Mouse (Mus musculus) liver, embryonic 14.5 days (tissue): ENCODE data around the gene Ncam1. TPM values are rescaled to one million over a fixed set of nuclear protein-coding genes. Genes with fewer than 3 reads are reported as not detected.

Source experiments
- ATAC-seq: fragments of 200-750 bp; cut with Nextera tagmentation; 2 replicates; pipeline ENCODE4 v1.8.0; 2017; ENCODE audit warnings: moderate number of reproducible peaks, mild to moderate bottlenecking, moderate library complexity; ENCODE audit not compliant: insufficient read depth
- DNase-seq, 3 experiments: peaks; one replicate each; pipeline ENCODE4 v3.0.0-alpha.2; 2012 to 2013; ENCODE audit warnings: low read depth in 3 of 3, low spot score in 3 of 3
- H3K27ac ChIP-seq: fragments of 300-500 bp; sonication (generic); 2 replicates; pipeline ENCODE4 v1.5.1; 2014; ENCODE audit warnings: moderate library complexity, mild to moderate bottlenecking, control low read depth, inconsistent platforms
- H3K27me3 ChIP-seq: fragments of 300-500 bp; sonication (generic); 2 replicates; pipeline ENCODE4 v1.6.1; 2014; ENCODE audit warnings: mild to moderate bottlenecking, low read length, moderate library complexity; ENCODE audit not compliant: control insufficient read depth, insufficient read depth
- H3K36me3 ChIP-seq: fragments of 300-500 bp; sonication (generic); replicated peaks from 2 replicates; pipeline ENCODE4 v1.6.1; 2014; ENCODE audit warnings: low read depth; ENCODE audit not compliant: control insufficient read depth, insufficient read depth
- H3K4me1 ChIP-seq, 2 experiments: fragments of 200-500 bp in 1 of 2; fragments of 300-500 bp in 1 of 2; sonication (generic) in 1 of 2; replicated peaks; 2 replicates each; pipeline ENCODE4 v1.6.1; 2012 to 2014; ENCODE audit warnings: antibody characterized with exemption in 1 of 2, inconsistent platforms in 1 of 2, low read length in 1 of 2; ENCODE audit not compliant: control insufficient read depth in 2 of 2, insufficient read depth in 2 of 2
- H3K4me2 ChIP-seq: fragments of 300-500 bp; sonication (generic); 2 replicates; pipeline ENCODE4 v1.6.1; 2014; ENCODE audit warnings: low read depth, mild to moderate bottlenecking, control low read depth, moderate library complexity
- H3K4me3 ChIP-seq, 2 experiments: fragments of 200-500 bp in 1 of 2; fragments of 300-500 bp in 1 of 2; sonication (generic) in 1 of 2; 2 replicates each; pipeline ENCODE4 v1.5.1; 2012 to 2014; ENCODE audit warnings: low read depth in 2 of 2, low read length in 2 of 2, mild to moderate bottlenecking in 2 of 2, control low read depth in 1 of 2, inconsistent platforms in 1 of 2, moderate library complexity in 1 of 2; ENCODE audit not compliant: insufficient read depth in 1 of 2
- H3K9ac ChIP-seq: fragments of 300-500 bp; sonication (generic); replicated peaks from 2 replicates; pipeline ENCODE4 v1.6.1; 2014; ENCODE audit warnings: mild to moderate bottlenecking, control low read depth, moderate library complexity
- H3K9me3 ChIP-seq: fragments of 300-500 bp; sonication (generic); 2 replicates; pipeline ENCODE4 v1.6.1; 2016; ENCODE audit warnings: low read length, mixed read lengths; ENCODE audit not compliant: control insufficient read depth
- CTCF ChIP-seq: IDR thresholded peaks from 2 replicates; pipeline ENCODE4 v1.5.1; 2016; ENCODE audit warnings: antibody characterized with exemption, low read depth, control low read depth
- EP300 ChIP-seq: IDR thresholded peaks from 2 replicates; pipeline ENCODE4 v1.6.1; 2016; ENCODE audit warnings: antibody characterized with exemption, low read depth
- WGBS: fragments of 180-500 bp; shearing (Covaris S2); extraction: QIAGEN DNeasy Blood & Tissue Kit; methylation state at CpG from one replicate; pipeline ENCODE4 v1.1.7; 2014; ENCODE audit not compliant: insufficient replicate concordance; 5-methylcytosine and 5-hydroxymethylcytosine counted together
- polyA plus RNA-seq, 2 experiments: library from polyadenylated mRNA; depleted of rRNA in 1 of 2; stranded (reverse) in 1 of 2; unstranded in 1 of 2; fragments of >200 nt; fragmentation: Nextera tagmentation in 1 of 2; extraction: Ambion mirVana in 1 of 2; gene quantifications; 2 replicates each; pipeline versions ENCODE4 v1.2.1 to v1.2.3; 2012 to 2014

Gene Ncam1
- polyA plus RNA-seq, 2 experiments, result 0.60 to 1.9 TPM

- peaks cover 35% of the 10 kb centered on the region for H3K27me3 ChIP-seq
- no peaks in the 10 kb centered on the region for H3K9me3 ChIP-seq
- DNase-seq (peak in 2 of 3 experiments; percentile 5 to 10), ATAC-seq (no peak)
- WGBS, result under 1% methylated on average over 58 of the region's 58 CpGs
- peak overlapping the region; percentile 25 to 43 for H3K4me3 ChIP-seq
- H3K4me2 ChIP-seq, result peak overlapping the region; percentile 48
- H3K36me3 ChIP-seq, result no peaks in the 10 kb centered on the region
- TF ChIP-seq EP300 (no peak), CTCF (no peak)
- H3K4me1 ChIP-seq, result no peaks in the 10 kb centered on the region
- H3K9ac ChIP-seq, result no peak overlapping the region
- H3K27ac ChIP-seq, result no peak overlapping the region
Observed at GRCm38 (mm10) chr9:49797821-49798571, 729 bp downstream of the Ncam1 start.

DNA sequence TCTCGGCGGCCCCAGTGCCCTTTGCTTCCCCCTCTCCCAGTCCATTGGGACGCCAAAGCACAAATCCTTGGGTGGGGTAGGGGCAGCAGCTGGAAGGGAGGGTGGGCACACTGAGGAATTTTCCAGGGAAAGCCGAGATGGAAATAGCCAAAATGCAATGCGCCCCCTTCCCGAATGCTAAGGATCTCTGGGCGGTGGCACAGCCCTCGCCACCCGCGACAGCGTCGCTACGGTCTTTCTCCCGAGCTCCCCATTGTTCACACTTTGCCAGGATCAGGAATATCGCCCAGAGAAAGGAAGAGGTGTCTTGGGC, 1.3 kb downstream of the Ncam1 start:
- TF ChIP-seq CTCF, result no peak
- TF ChIP-seq EP300, result no peak
- H3K9me3 ChIP-seq, result no peaks in the 10 kb centered on the region
- H3K27me3 ChIP-seq, result peaks cover 35% of the 10 kb centered on the region
- H3K27ac ChIP-seq, result no peak overlapping the region
- H3K4me1 ChIP-seq, result no peaks in the 10 kb centered on the region
- WGBS, result 0% methylated on average over 14 of the region's 15 CpGs
- ATAC-seq (no peak), DNase-seq (no peak)
- no peaks in the 10 kb centered on the region for H3K36me3 ChIP-seq
- H3K4me2 ChIP-seq, result peak overlapping the region; percentile 48
- peak overlapping the region; percentile 25 to 43 for H3K4me3 ChIP-seq
- no peak overlapping the region for H3K9ac ChIP-seq

DNA sequence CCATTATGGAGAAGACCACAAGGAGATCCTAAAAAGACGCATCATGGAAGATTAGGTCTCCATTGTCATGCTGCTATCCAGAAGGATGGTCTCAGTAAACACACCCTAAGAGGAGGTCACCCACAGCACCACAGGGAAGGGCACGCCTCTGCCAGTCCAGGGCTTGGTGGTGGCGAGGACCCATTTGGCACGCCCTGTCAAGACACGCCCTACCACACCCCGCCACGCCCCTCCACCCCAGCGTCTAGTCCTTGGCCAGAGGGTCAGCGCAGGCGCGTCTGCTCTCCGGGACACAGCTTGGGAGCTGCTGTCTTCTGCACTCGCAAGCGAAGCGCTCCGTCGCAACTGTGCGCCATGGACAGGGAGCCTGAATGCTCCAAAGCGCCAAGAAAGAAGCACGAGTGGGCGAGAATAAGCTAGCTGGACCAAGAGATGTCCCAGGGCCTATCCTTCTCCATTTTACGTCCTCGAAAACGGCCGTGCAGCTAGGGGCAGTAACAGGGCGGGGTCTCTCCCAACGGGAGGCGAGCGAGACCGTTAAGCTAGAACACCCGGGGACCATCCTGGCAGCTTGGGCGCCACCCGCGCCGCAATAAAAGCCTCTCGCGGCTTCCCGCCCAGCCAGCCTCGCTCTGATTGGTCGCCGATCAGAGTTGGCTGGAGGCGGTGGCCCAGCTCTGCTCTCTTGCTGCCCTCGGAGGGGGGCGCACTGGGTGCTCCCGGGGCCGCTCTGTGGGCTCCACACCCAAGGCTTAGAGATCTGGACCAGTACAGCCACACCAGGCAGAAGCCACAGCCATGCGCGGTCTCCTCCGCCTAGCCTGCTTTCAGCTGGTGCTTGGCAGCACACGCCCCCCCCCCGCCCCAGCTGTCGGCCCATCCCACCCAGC, 1.9 kb downstream of the Ncam1 start:
- Histone ChIP-seq H3K4me3 (peak overlapping the region; percentile 25 to 43; a peak in 3 of 4 replicates), H3K36me3 (no peaks in the 10 kb centered on the region), H3K4me2 (peak overlapping the region; percentile 48), H3K4me1 (no peaks in the 10 kb centered on the region), H3K27me3 (peaks cover 35% of the 10 kb centered on the region), H3K9me3 (no peaks in the 10 kb centered on the region), H3K27ac (no peak overlapping the region), H3K9ac (no peak overlapping the region)
- ATAC-seq (peak; percentile 23; the same call in 1 of the 2 replicates), DNase-seq (peak in 1 of 3 experiments; percentile 2)
- no peak for TF ChIP-seq EP300
- TF ChIP-seq CTCF, result no peak
- WGBS, result under 1% methylated on average over 52 of the region's 52 CpGs

DNA sequence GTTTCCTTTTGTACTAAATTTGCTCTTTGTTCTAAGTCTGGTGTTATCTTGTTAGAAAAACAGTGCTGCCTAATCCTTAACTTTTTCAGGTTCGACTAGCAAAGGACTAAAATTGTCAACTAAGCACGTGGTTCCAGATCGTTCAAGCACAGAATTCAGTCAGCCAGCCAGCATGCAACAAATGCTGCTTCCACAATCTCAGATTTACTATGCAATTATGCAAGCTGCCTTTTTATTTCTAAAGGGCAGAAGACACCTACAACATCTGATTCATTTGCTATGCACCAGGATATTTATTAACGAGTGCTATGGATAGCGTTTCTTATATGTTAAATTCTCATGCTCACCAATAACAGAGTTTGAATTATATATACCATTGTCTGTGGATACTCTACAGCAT, 2.8 kb downstream of the Ncam1 start:
- Histone ChIP-seq H3K9ac (no peak overlapping the region), H3K4me2 (no peak overlapping the region), H3K27me3 (peaks cover 35% of the 10 kb centered on the region), H3K4me1 (no peaks in the 10 kb centered on the region), H3K27ac (no peak overlapping the region), H3K4me3 (no peak overlapping the region), H3K36me3 (no peaks in the 10 kb centered on the region), H3K9me3 (no peaks in the 10 kb centered on the region)
- DNase-seq (no peak), ATAC-seq (no peak)
- no peak for TF ChIP-seq EP300
- TF ChIP-seq CTCF, result no peak
- 41% methylated on average over 5 of the region's 5 CpGs for WGBS

DNA sequence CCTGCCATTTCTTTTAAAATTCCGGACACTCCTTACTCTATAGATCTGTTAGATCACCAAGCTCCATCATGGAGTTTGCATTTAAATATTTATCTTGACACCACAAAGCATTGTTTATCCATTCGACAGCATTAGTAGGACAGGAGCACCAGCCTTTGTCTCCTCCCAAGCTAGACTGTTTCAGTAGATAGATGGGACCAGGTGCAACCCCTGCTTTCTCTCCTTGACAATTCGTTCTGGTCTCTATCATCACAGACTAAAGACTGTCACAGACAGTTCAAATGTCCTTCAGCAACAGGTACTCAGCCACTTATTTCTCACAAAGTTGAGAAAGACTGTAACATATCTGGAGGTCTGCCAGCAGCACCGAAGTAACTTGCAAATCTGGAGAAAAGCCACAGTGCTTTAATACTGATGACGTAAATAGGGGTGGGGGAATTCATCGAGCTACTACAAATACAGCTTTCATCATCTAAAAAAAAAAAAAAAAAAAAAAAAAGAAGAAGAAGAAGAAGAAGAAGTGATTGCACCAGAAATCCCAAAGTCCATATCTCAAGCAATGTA, 4.7 kb downstream of the Ncam1 start:
- no peaks in the 10 kb centered on the region for H3K9me3 ChIP-seq
- H3K27ac ChIP-seq, result no peak overlapping the region
- no peak overlapping the region for H3K4me3 ChIP-seq
- no peaks in the 10 kb centered on the region for H3K36me3 ChIP-seq
- no peak for TF ChIP-seq CTCF
- TF ChIP-seq EP300, result no peak
- no peak for DNase-seq
- WGBS, result 37% methylated on average over 6 of the region's 6 CpGs
- H3K27me3 ChIP-seq, result peaks cover 28% of the 10 kb centered on the region
- H3K4me2 ChIP-seq, result no peak overlapping the region
- no peaks in the 10 kb centered on the region for H3K4me1 ChIP-seq
- no peak overlapping the region for H3K9ac ChIP-seq
- no peak for ATAC-seq
